Mouse (Mus musculus): Measurements from ENCODE around the gene Tcp11. TPM values are rescaled to one million over a fixed set of nuclear protein-coding genes. Genes with fewer than 3 reads are reported as not detected.

Gene Tcp11
- under 1 TPM in 1 of 2 experiments, not detected in 1; 0.24 TPM for total RNA-seq (2021)
- 0.08 TPM in 1 of 2 replicates, not detected in the other for polyA plus RNA-seq (2012; rRNA removed)
- long read RNA-seq = 0 reads

DNA sequence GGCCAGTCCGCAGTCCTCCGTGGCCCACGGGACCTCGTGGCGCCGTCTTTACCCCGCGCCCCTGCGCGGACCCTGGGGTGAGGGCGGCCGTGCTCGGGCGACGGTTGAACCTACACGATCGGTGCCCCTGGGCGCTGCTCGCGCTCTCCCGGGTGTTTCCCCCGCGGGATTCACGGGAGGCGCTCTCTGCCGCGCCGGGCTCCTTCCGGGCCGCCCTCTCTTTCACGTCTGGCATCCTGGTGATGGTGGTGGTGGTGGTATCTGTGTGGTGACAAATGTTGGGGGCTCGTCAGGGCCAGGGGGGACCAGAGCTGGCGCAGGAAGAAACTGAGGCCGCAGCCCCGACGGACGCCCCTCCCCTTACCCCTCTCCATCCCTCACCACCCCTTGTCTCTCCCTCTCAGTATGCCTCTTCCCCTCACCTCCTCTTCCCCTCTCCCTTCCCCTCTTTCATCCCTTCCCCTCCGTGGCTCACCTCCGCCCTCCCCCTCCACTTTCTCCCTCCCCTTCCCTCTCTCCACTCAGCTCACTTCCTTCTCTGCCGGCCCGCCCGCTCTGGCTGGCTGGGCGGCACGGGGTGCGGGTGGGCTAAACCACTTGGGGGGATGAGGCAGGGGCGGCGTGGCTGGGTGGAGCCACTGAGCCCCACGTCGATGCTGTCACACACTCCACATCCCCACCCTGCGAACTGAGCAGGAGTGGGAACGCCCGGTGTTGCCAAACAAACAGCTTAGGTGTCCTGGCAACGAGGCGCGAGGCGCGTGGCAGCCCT is at the start of gene Tcp11:
Tcp11 (minus strand) TSS at position 595 of the 772 bp plus-strand sequence.
- peak; percentile 25 for DNase-seq

DNA sequence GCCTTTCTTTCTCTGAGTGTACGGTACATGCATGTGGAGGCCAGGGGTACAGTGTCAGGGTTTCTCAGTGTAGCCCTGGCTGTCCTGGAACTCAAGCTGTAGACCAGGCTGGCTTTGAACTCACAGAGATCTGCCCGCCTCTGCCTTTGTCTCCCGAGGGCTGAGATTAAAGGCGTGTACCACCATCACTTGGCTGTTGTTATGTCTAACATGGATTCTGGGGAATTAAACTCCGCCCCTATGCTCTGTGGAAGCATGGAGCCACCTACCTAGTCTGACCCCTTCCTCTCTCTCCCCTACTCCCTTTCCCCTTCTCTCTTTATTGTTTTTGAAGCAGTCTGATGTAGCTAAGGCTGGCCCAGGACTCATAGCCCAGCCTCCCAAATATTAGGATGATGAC is 49.4 kb upstream of the Tcp11 start:
- no peak for DNase-seq

DNA sequence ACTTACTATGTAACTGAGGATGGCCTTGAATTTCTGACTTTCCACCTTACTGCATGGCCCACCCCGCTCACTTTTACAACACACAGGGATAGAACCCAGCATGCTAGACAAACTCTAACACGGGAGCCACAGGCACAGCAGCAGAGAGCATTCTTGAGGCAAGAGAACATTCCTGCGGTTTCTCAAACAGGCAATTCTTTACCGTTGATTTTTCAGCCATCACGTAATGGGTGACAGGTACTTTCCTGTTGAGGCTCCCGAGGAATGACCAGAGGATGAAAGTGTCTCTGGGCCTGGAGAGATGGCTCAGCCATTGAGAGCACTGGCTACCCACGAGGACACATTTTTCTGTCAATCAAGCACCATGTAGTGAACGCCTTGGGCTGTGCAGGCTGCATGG is 43.9 kb upstream of the Tcp11 start:
- DNase-seq = no peak

DNA sequence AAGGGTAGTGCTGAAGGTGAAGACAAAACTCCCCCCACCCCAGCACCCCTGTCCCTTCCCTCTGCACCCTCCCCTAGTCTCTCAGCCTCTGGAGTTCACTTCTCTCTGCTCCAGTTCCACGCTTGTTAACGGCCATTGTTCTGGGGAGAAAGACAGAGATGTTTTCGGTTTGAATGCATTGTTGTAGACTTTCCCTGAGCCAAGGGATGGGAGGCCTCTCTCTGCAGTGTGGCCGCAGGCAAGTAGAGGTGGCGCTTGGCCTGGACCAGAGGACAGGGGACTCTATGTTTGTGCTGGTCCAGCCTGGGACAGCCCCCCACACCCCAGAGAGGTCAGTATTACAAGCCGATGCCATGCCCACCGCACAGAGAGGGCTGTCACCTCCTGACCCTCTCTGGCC is 43.2 kb upstream of the Tcp11 start:
- DNase-seq = no peak

DNA sequence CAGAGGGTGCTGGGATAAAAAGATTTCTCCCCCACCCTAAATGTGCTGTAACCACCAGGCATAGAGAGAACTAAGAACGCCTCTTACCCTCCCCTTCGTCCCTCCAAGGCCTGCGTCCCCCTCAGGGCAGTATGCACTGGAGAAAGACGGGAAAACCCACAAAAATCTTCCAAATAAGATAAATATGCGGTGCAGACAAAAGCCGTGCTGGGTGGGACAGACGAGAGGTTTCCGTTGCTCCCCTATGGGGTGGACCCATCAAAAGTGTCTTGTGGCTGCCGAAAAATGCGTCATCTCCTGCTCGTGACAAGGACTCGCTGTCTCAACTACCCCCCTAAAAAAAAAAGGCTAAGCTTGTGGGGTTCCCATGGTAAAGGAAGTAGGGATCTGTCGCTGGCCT is 42.5 kb upstream of the Tcp11 start:
- DNase-seq = no peak

DNA sequence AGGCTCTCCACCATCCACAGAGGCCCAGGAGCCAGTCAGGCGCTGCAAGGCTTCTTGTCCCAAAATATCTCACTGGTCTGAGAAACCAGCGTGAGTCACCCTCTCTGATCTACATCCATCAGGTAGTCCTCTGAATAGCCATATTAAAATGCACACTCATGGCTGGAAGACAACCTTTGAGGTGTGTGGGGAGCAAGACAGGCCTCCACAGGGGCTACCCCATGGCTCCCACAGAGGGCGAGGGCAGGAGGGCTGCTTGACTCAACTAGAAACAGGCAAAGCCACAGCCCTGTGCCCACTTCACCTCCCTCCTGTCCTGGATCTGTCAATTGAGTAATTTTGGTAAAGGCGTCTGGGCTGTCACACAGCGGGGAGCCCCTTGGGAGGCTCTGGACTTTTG is 40.0 kb upstream of the Tcp11 start:
- DNase-seq = no peak

DNA sequence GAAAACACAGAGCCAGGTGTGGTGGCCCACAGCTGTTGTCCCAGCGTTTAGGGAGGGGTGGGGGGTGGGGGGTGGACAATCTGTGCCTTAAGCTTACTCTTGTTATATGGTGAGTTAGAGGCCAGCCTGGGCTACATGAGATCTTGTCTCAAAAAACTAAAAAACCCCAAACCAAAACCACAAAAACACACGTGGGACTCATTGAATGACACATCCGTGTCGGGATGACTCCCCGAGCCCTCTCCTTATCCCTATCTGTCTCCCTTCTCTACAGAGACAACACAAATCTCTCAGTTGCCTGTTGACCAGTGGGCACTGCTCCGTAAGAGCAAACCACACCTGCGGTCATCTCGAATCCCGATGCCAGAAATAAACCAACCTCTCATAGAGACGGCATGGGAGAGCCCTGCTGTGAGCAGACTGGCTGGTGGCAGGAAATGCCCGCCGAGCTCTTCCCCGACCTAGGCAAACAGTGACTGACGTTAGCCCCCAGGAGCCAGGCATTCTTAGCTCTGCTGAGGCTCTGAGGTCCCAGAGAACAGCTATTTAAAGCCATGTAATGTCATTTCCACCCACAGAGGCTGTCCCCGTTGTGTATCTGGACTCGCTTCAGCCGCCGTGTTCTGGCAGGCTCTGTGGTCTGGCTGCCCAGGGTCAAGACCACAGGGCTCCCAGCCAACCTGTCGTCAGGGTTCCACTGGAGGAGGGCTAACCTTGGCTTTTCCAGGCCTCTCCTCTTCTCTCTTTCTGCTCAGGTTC is 37.2 kb upstream of the Tcp11 start:
- DNase-seq = peak; percentile 82

DNA sequence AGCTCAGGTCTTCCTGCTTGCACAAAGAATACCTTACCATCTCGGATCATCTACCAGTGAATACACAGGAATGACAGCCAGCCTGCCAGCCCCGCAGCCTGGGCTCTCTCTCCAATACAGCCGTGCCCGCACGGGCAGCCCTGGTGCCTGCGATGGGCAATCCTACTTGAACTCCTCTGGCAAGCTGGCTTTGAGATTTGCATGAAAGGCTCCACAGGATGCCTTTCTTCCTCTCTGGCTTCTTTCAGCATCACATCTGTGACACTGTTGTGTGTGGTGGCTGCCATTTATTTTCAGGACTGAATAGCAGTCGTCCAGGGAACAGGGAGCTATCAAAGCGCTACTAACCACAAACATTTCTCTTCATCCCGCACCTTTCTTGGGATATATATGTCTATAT is 35.9 kb upstream of the Tcp11 start:
- DNase-seq = no peak

DNA sequence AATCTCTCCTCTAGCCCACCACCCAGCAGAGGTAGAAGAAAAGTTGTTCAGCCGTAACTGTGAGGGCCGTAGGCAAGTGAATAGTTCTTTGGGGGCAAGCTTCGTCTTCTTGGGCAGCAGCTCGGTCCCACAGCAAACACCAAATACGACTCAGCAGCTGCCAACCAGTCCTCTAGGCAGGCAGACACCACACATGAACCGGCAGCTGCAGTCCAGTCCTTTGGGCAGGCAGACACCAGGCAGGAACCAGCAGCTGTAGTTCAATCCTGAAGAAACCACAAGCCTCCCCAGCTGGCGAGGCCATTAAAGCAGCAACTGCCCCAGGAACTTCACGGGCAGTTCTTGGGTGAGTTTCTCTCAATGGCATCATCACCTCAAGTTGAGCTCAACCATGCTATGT is 31.8 kb upstream of the Tcp11 start:
- DNase-seq = no peak

DNA sequence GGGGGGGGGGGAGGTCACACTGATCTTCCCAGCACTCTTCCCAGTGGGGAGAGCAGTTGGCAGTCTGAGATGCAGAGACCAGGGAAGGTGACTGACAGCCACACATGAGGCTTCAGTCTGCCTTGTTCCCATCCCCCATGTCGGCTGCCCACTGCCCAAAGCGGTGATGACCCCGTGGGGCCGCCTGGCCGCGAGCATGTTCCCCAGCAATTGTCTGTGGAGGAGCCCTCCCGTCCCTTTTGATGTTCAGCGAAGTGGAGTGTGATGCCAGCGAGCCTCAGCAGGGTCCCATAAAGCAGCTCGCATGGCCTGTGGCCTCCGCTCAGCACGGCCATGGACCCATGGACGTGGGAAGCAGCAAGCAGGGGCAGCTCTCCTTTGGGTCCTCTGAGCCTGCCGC is 26.8 kb upstream of the Tcp11 start:
- no peak for DNase-seq

DNA sequence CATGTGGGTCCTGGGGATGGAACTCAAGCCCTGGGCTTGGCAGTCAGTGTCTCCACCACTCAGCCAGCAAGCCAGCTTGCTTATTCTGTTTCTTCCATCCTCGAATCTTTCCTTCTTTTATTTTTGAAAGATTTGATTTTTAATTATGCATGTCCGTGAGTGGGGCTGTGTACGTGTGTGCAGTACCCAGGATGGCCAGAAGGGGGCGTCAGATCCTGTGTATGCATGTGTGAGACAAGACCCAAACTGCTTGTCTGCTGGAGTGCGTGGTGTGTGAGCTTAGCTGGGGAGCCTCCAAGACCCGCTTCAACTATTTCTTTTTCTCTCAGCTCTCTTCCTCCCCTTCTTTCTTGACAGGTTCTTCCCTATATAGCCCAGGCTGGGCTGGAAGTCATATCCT is 25.9 kb upstream of the Tcp11 start:
- no peak for DNase-seq

DNA sequence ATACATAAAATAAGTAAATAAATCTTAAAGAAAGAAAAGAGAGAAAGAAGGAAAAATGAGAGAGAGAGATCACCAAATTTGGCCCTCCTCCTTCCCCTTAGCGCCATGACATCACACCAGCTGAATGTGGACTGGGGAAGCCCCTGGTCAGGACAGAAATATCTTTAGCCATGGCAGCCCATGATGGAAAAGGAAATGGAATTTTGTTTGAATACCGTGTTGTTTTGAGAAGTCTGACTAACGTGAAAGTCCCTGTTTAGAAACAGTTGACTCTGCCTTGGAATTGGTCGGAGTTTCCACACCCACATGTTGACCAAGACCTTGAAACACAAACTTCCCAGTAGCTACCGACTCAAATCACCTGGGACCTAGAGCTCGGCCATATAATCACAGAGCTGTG is 24.0 kb upstream of the Tcp11 start:
- DNase-seq = no peak

DNA sequence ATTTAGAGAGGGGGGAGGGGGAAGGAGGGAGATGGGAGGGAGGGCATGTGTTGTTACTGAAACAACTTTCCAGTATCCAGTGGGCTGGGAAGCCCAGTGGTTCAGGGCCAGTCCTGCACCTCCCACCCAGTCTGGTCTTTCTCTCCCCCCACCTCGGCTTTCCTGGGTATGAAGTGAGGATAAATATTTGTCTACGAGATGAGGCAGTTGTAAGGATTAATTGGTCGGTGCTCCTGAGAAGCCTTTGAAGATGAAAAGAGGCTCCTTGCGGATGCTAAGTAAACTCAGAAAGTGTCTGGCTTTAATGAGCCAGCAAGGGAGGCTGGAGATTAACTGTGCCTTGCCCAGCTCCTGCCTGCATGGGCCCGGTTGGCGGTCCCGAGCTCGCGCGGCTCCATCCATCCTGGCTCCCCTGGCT is 21.5 kb upstream of the Tcp11 start:
- no peak for DNase-seq

DNA sequence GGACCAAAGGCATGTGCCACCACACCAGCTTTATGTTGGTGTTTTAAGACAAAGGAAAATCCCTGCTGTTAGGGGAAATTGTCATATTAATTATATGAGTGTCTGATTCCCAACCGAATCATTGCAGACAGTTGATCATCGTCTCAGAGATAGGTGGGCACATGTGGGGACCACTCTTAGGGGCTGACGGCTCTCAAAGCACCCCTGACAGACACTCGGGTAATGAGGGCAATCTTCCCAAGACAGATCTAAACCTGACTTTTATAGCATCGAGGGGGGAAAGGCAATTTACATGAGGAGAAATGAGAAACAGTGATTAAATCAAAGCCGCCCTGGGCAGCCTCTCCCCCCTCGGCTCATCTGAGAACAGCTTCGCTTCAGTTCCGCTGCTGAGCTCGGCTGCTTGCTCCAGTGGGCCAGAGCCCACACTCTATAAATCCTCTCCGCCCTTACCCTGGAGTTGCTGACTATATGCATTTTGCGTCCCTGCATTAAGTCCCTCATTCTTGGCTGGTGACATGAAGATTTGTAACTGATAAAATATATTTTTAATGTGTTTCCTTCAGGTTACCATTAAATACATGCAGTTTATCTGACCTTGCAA is 20.9 kb upstream of the Tcp11 start:
- no peak for DNase-seq

DNA sequence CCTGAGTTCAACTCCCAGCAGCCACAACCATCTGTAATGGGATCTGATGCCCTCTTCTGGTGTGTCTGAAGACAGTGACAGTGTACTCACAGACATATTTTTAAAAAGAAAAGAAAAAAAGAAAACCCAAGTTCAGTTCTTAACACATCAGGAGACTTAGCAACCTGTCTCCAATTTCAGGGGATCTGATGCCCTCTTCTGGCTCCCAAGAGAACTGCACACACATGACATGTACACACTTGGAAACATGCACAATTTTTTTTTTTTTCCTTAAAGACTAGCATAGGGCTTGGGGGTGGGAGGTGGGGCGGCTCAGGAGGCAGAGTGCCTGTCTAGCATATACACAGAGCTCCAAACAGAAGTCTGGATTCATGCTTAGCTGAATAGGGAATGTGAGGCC is 20.2 kb upstream of the Tcp11 start:
- no peak for DNase-seq

DNA sequence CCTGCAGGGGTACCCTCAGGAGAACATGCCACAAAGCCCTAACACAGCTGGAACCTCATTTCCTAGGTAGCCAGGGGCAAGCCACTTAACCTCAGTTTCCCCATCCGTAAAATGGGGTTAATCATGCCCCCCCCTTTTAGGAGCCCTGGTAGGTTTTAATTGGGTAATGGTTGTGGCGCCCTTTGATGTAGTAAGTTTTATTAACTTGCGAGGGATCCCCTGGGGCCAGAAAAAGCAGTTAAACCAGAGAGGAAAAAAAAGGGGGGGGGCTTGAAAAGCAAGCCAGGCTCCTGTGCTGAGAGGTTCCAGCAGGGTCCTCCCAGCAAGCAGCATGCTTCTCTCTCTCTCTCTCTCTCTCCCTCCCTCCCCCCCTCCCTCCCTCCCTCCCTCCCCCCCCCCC is 18.6 kb upstream of the Tcp11 start:
- DNase-seq = no peak

DNA sequence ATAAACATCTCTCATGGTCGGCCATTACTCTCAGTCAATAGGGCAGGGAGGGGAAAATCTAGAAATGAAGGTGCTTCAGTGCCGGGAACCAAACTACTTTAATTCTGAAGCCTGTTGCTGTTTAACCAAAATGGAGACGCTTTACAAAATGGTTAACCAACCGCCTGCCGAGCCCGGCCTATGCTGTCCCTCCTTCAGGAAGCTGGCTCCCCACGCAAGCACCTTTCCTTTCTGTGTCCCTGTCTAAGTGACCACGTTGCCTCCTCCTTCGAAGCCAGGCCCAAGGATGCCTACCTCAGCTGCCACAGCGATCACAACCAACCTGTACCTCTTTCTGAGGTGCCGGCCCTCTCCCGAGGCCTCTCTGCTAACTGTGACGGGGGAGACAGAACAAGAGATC is 16.9 kb upstream of the Tcp11 start:
- DNase-seq = no peak

DNA sequence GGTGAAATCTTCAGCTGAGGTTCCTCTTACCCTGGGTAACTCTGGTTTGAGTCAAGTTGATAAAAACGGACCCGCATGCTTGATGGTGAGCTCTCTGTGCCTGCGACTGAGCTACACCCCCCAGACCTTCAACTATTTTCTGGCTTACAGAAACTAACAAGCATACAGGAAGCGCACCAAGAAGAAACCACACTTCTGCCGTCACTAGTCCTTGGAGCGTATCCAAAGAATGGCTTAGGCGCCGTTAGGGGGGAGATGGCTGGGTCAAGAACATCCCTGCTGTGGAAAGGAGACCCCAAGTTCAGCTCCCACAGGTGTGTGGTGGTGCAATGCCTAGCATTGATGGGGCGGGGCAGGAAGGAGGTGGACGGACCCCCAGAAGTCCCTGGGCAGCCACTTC is 16.0 kb upstream of the Tcp11 start:
- DNase-seq = no peak

DNA sequence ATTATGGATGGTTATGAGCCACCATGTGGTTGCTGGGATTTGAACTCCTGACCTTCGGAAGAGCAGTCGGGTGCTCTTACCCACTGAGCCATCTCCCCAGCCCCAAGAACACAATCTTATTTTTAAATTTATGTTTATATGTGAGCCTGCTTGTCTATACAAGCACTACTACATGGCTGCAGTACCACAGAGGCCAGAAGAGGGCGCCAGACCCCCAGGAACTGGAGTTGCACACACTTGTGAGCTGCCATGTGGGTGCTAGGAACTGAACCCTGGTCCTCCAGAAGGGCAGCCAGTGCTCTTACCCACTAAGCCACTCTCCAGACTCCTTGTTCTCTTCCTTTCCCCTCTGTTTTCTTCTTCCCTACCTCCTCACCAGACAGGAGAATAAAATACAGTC is 13.4 kb upstream of the Tcp11 start:
- no peak for DNase-seq

DNA sequence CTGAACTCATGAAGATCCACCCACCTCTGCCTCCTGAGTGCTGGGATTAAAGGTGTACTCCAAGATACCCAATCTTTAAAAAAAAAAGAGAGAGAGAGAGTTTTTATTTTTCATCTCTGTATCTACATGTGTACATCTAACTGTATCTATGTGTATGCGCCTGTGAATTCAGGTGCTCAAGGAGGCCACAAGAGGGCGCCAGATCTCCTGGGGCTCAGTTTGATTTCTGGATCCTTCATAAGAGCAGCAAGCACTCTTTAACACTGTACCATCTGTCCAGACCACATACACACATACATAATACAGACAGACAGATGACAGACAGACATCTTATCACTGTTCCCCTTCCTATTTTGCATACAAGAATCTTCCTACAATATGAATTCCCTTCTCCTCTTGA is 11.9 kb upstream of the Tcp11 start:
- no peak for DNase-seq

DNA sequence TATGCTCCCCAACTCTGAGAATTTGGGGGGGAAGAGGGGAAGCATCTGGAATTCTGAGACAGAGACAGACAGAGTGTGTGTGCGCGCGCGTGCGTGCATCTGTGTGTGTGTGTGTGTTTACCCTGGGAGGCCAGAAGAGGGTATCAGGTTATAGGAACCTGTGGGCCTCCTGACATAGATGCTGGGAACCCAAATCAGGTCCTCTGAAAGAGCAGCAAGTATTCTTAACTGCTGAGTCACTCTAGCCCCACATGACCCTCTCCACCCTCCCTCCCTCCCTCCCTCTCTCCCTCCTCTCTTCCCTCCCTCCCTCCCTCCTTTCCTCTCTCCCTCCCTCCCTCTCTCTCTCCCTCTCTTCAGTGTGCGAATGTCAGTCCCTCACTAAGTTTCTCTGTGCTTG is 8.3 kb upstream of the Tcp11 start:
- DNase-seq = no peak

DNA sequence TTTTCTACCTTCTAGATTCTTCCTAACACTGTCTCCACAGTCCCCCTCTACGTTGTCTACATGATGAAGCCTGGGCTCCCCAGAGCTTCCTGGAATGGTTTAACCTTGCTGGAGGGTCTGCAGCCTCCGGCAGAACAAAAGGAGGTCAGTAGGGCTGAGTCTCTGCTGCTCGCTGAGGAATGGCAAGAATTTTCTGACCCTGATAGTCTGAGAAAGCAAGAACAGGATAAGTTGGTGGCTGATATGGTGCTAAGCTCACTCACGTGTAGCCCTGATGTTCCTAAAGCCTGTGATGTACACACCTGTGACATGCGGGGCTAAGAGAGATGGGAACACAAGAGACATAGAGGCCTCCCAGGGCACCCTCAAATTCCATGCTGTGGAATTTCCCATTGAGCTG is 7.0 kb upstream of the Tcp11 start:
- DNase-seq = no peak

DNA sequence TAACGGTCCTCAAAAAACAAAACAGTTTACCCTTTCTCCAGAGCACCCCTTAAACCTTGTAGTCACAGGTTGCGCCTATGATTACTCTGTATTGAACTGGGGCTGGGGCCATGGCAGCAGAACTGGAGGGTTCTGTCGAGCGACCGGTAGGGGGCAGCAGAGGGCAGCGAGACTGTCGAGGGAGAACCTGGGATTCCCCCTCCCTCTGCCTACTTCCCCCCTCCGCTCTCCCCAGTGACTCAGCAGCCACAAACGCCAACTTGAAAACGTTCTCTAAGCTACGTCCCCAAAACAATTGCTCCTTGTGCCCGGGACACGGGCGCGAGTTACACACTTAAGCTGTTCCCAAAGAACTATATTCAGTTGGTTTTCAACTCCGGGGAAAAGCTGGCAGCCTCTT is 4.5 kb upstream of the Tcp11 start:
- DNase-seq = peak; percentile 94
